Mouse (Mus musculus) embryonic facial prominence, embryonic 13.5 days (tissue): Measurements from ENCODE around the gene Cfap161. TPM values are rescaled to one million over a fixed set of nuclear protein-coding genes. Genes with fewer than 3 reads are reported as not detected.
A peak's percentile ranks its signal among the peaks of the same experiment; 100 is the strongest.

Experiments used
- ATAC-seq: fragments of 200-750 bp; cut with Nextera tagmentation; 2 replicates; pipeline ENCODE4 v1.8.0; 2017; ENCODE audit warnings: low read depth; ENCODE audit not compliant: insufficient number of reproducible peaks, insufficient read depth, low FRiP score, low TSS enrichment
- H3K27ac ChIP-seq: fragments of 300-500 bp; sonication (generic); 2 replicates; pipeline ENCODE4 v1.5.1; 2015; ENCODE audit warnings: moderate library complexity, mild to moderate bottlenecking, inconsistent platforms
- H3K27me3 ChIP-seq: fragments of 300-500 bp; sonication (generic); 2 replicates; pipeline ENCODE4 v1.6.1; 2015; ENCODE audit warnings: mild to moderate bottlenecking, inconsistent platforms
- H3K36me3 ChIP-seq: fragments of 300-500 bp; sonication (generic); 2 replicates; pipeline ENCODE4 v1.6.1; 2015; ENCODE audit warnings: mild to moderate bottlenecking, inconsistent platforms
- H3K4me1 ChIP-seq: fragments of 300-500 bp; sonication (generic); 2 replicates; pipeline ENCODE4 v1.6.1; 2015; ENCODE audit warnings: inconsistent platforms
- H3K4me2 ChIP-seq: fragments of 300-500 bp; sonication (generic); 2 replicates; pipeline ENCODE4 v1.6.1; 2015; ENCODE audit warnings: moderate library complexity, mild to moderate bottlenecking, inconsistent platforms
- H3K4me3 ChIP-seq: fragments of 300-500 bp; sonication (generic); 2 replicates; pipeline ENCODE4 v1.5.1; 2015; ENCODE audit warnings: mild to moderate bottlenecking, inconsistent platforms
- H3K9ac ChIP-seq: fragments of 300-500 bp; sonication (generic); 2 replicates; pipeline ENCODE4 v1.6.1; 2015; ENCODE audit warnings: mild to moderate bottlenecking, inconsistent platforms
- H3K9me3 ChIP-seq: fragments of 300-500 bp; sonication (generic); 2 replicates; pipeline ENCODE4 v1.6.1; 2016; ENCODE audit warnings: inconsistent platforms
- WGBS: fragments of 180-500 bp; shearing (Covaris S2); methylation state at CpG from one replicate; pipeline ENCODE4 v1.1.7; 2015; ENCODE audit warnings: mixed read lengths; 5-methylcytosine and 5-hydroxymethylcytosine counted together
- polyA plus RNA-seq: library from polyadenylated mRNA; unstranded; fragments of >200 nt; fragmentation: Nextera tagmentation; extraction: Ambion mirVana; gene quantifications from 2 replicates; pipeline ENCODE4 v1.2.1, GENCODE M21; 2015

The Cfap161 gene
- polyA plus RNA-seq, 1 experiment from 2014 or later, result 0.41 TPM

- no peak overlapping the region for H3K4me3 ChIP-seq
- H3K36me3 ChIP-seq, result no peaks in the 10 kb centered on the region
- no peaks in the 10 kb centered on the region for H3K4me1 ChIP-seq
- WGBS, result 82% methylated on average over 5 of the region's 5 CpGs
- no peaks in the 10 kb centered on the region for H3K27me3 ChIP-seq
- no peaks in the 10 kb centered on the region for H3K9me3 ChIP-seq
- H3K27ac ChIP-seq, result no peak overlapping the region
- no peak for ATAC-seq
- H3K4me2 ChIP-seq, result no peak overlapping the region
- no peak overlapping the region for H3K9ac ChIP-seq
Observed at GRCm38 (mm10) chr7:83762336-83762735, 32.3 kb downstream of the Cfap161 start.

DNA sequence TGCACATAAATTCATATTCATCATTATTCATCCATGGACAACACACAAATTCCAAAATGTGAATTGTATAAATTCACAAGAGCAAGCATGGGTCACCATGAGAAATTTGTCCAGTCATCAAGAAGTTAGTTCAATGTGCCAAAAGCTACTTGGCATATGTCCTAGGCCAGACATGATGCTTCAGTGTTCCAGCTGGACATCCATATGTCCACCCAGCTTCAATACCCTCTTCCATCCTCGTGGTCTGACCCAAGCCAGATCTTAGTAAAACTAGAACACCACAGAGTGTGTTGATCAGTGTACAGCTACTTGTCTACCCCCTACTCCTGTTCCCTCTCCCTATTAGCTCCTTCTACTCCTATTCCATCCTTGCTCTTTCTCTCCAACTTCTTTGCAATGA, 43.6 kb downstream of the Cfap161 start:
- H3K27me3 ChIP-seq, result no peaks in the 10 kb centered on the region
- H3K4me2 ChIP-seq, result no peak overlapping the region
- H3K9ac ChIP-seq, result no peak overlapping the region
- peaks cover 6% of the 10 kb centered on the region for H3K4me1 ChIP-seq
- H3K9me3 ChIP-seq, result no peaks in the 10 kb centered on the region
- no peak for ATAC-seq
- no peak overlapping the region for H3K4me3 ChIP-seq
- H3K36me3 ChIP-seq, result no peaks in the 10 kb centered on the region
- 68% methylated on average over 1 of the region's 1 CpGs for WGBS
- H3K27ac ChIP-seq, result no peak overlapping the region

DNA sequence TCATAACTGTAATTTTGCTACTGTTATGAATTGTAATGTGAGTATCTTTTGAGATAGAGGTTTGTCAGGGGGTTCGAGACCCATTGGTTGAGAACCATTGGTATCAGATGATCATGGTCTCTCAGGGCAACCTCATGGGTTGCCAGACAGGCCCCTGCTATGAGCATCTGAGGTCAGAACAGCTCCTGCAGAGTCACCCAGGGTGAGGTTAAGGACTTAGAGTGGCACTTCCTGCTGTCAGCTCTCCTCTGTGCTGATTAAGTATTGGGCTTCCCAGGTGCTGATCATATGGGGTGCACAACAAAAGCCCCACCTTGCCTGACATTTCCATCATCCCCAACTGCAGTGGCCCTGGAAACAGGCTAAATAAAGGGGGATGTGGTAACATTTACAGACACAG, 46.3 kb downstream of the Cfap161 start:
- Histone ChIP-seq H3K9me3 (no peaks in the 10 kb centered on the region), H3K4me3 (no peak overlapping the region), H3K27ac (no peak overlapping the region), H3K27me3 (no peaks in the 10 kb centered on the region), H3K4me2 (no peak overlapping the region), H3K9ac (no peak overlapping the region), H3K4me1 (peaks cover 26% of the 10 kb centered on the region), H3K36me3 (no peaks in the 10 kb centered on the region)
- WGBS, result 79% methylated on average over 1 of the region's 1 CpGs
- no peak for ATAC-seq

- Histone ChIP-seq H3K27me3 (no peaks in the 10 kb centered on the region), H3K9ac (peak overlapping the region; percentile 33), H3K4me1 (peaks cover 32% of the 10 kb centered on the region), H3K27ac (peak overlapping the region; percentile 78), H3K9me3 (no peaks in the 10 kb centered on the region), H3K4me2 (peak overlapping the region; percentile 53), H3K4me3 (peak overlapping the region; percentile 29), H3K36me3 (no peaks in the 10 kb centered on the region)
- 41% methylated on average over 8 of the region's 8 CpGs for WGBS
- ATAC-seq, result no peak
Observed at GRCm38 (mm10) chr7:83746107-83746687, 48.5 kb downstream of the Cfap161 start.

DNA sequence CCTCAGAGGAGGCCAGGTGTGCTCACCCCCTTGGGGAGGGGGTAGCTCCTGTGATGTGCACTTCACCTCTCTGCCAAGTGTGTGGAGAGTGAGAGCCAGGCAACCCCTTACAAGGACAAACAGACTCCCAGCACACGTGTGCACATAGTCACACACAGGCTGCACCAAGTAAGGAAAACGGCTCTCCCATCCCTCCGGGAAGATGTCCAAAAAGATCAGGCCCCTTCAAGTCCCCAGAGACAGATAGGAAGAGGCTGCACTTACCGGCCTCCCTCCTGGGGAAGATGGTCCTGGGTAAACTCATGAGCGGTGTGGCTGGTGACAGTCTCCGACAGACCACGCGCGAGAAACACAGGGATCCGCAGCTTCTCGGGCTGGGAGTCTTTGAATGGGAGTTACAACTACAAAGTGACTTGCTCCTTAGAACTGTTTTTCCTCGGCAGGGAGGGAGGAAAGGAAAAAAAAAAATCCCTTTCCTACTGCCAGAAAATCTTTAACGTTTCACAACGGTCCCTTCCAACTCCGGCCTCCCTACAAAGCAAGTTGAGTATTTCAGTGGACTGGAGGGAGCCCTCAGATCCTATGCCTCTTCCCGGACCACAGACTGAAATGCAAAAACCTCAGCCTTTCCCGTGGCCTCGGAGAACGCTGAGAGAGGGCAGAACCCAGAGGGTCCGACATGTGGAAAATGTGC, 49.1 kb downstream of the Cfap161 start, which contains the start of gene Il16:
Gene Il16, minus strand, starts transcription at position 314 of the 694 bp plus-strand sequence.
- no peaks in the 10 kb centered on the region for H3K9me3 ChIP-seq
- H3K4me1 ChIP-seq, result peaks cover 32% of the 10 kb centered on the region
- no peak for ATAC-seq
- H3K9ac ChIP-seq, result peak within 1 kb of the TSS; percentile 33
- H3K4me3 ChIP-seq, result peak within 1 kb of the TSS; percentile 29
- no peaks in the 10 kb centered on the region for H3K27me3 ChIP-seq
- no peaks in the 10 kb centered on the region for H3K36me3 ChIP-seq
- WGBS, result 34% methylated on average over 20 of the region's 20 CpGs
- peak within 1 kb of the TSS; percentile 78 for H3K27ac ChIP-seq
- H3K4me2 ChIP-seq, result peak within 1 kb of the TSS; percentile 53

GRCm38 (mm10) chr7:83745065-83745412, 49.6 kb downstream of the Cfap161 start:
- H3K36me3 ChIP-seq, result no peaks in the 10 kb centered on the region
- peak overlapping the region; percentile 29 for H3K4me3 ChIP-seq
- H3K4me2 ChIP-seq, result peak overlapping the region; percentile 53
- H3K9me3 ChIP-seq, result no peaks in the 10 kb centered on the region
- peak overlapping the region; percentile 78 for H3K27ac ChIP-seq
- H3K4me1 ChIP-seq, result peaks cover 37% of the 10 kb centered on the region
- H3K9ac ChIP-seq, result peak overlapping the region; percentile 33
- no peaks in the 10 kb centered on the region for H3K27me3 ChIP-seq
- no peak for ATAC-seq
- WGBS, result 56% methylated on average over 9 of the region's 9 CpGs

- Histone ChIP-seq H3K4me2 (peak overlapping the region; percentile 53), H3K36me3 (no peaks in the 10 kb centered on the region), H3K27me3 (no peaks in the 10 kb centered on the region), H3K4me3 (peak overlapping the region; percentile 29; the same call in 1 of the 2 replicates), H3K9ac (0 out of 2 replicates have a peak overlapping the region, but pooled peaks have one; percentile 33), H3K27ac (no peak overlapping the region), H3K4me1 (peaks cover 45% of the 10 kb centered on the region), H3K9me3 (no peaks in the 10 kb centered on the region)
- 89% methylated on average over 4 of the region's 4 CpGs for WGBS
- no peak for ATAC-seq
Observed at GRCm38 (mm10) chr7:83744250-83744649, 50.4 kb downstream of the Cfap161 start.

DNA sequence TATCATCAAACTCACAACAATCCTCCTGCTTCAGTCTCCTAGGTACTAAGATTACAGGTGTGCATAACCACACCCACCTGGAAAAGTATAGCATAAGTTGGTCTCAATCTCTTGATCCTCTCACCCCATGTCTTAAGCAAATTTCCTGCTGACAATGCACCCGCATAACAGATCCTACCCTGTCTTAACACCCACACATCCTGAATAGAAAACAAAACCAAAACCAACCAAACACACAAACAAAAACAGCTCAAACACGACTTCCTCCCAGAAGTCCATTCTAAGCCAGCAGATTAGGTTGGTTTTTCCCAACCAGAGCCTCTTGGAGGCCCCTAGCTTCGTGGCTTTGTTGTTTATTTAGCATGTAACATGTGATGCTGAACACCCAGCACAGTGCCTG, 52.0 kb downstream of the Cfap161 start:
- Histone ChIP-seq H3K9me3 (no peaks in the 10 kb centered on the region), H3K36me3 (no peaks in the 10 kb centered on the region), H3K9ac (no peak overlapping the region), H3K27me3 (no peaks in the 10 kb centered on the region), H3K27ac (no peak overlapping the region), H3K4me3 (no peak overlapping the region), H3K4me1 (peaks cover 60% of the 10 kb centered on the region), H3K4me2 (no peak overlapping the region)
- 51% methylated on average over 3 of the region's 3 CpGs for WGBS
- no peak for ATAC-seq

DNA sequence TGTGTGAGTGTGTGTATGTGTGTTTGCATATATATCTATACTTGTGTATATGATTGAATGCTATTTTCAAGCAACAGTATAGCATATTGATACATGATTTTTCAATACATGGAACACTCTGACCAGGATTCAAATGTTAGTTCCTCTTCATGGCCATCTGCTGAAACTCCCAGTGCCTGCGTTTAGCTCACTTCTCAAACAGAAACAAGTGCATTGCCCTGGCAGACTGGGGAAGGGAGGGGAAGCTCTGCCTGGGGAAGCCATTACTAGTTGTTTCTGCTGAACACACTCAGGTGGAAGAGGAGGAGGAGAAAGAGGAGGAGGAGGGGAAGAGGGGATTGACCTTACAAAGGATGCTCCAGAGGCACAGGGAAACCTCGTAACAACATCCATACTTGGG, 52.7 kb downstream of the Cfap161 start:
- Histone ChIP-seq H3K36me3 (no peaks in the 10 kb centered on the region), H3K9me3 (no peaks in the 10 kb centered on the region), H3K4me3 (no peak overlapping the region), H3K4me1 (peaks cover 61% of the 10 kb centered on the region), H3K4me2 (no peak overlapping the region), H3K27ac (no peak overlapping the region), H3K27me3 (no peaks in the 10 kb centered on the region), H3K9ac (no peak overlapping the region)
- WGBS, result 83% methylated on average over 2 of the region's 2 CpGs
- no peak for ATAC-seq

GRCm38 (mm10) chr7:83739680-83740310, 54.9 kb downstream of the Cfap161 start:
- H3K9ac ChIP-seq, result peak overlapping the region; percentile 59

DNA sequence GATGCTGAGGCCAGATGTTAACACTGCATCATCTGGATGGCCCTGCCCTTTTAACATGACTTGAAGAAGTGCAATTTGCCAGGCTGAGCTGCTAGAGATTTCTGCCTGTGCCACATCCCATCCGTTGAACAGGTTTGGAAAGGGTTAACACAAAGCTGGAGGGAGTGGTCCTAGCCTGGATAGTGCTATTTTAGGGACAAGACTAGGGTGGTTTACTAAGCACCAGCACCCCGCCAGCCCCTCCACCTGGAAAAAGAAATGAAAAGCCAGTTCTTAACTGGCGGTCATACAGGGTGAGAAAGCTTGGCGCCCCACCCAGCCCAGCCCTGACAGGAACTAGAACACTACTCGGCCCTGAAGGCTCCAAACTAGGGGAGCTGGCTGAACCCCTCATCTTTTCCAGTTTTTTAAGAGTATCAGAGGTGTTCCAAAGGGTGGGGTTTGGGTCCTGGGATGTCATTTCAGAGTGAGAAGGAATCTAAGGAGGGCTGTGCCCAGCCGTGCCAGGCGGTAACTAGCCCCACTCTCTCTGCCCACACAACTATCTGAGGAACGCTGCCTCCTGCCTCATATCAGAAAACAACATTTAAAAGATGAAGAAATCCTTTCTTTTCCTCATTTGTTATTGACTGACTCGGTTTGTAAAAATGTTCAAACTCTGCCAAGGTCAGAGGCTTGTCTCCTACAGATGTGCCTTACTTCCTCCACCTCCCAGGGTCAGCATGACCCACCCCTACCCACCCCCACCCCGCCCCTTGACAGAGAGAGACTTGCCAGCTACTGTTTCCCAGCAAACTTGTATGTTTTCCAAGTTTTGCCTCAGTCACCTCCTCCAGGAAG, 55.8 kb downstream of the Cfap161 start:
- Histone ChIP-seq H3K4me1 (peaks cover 35% of the 10 kb centered on the region), H3K9ac (no peak overlapping the region), H3K27ac (peak overlapping the region; percentile 80), H3K9me3 (no peaks in the 10 kb centered on the region), H3K36me3 (no peaks in the 10 kb centered on the region), H3K27me3 (no peaks in the 10 kb centered on the region), H3K4me2 (no peak overlapping the region), H3K4me3 (no peak overlapping the region)
- WGBS, result 76% methylated on average over 10 of the region's 10 CpGs
- ATAC-seq, result no peak

More at GRCm38 (mm10) chr7:83739680-83740310, 54.9 kb downstream of the Cfap161 start:
- Histone ChIP-seq H3K36me3 (no peaks in the 10 kb centered on the region), H3K27ac (peak overlapping the region; percentile 80), H3K9me3 (no peaks in the 10 kb centered on the region), H3K4me1 (peaks cover 42% of the 10 kb centered on the region), H3K27me3 (no peaks in the 10 kb centered on the region), H3K4me3 (no peak overlapping the region), H3K4me2 (no peak overlapping the region)
- ATAC-seq, result 0 out of 2 replicates have a peak, but pooled peaks have one; percentile 52
- 31% methylated on average over 7 of the region's 7 CpGs for WGBS
